Comparison of ENCODE assay signal across 20 mouse cellular contexts in the genomic region with DNA sequence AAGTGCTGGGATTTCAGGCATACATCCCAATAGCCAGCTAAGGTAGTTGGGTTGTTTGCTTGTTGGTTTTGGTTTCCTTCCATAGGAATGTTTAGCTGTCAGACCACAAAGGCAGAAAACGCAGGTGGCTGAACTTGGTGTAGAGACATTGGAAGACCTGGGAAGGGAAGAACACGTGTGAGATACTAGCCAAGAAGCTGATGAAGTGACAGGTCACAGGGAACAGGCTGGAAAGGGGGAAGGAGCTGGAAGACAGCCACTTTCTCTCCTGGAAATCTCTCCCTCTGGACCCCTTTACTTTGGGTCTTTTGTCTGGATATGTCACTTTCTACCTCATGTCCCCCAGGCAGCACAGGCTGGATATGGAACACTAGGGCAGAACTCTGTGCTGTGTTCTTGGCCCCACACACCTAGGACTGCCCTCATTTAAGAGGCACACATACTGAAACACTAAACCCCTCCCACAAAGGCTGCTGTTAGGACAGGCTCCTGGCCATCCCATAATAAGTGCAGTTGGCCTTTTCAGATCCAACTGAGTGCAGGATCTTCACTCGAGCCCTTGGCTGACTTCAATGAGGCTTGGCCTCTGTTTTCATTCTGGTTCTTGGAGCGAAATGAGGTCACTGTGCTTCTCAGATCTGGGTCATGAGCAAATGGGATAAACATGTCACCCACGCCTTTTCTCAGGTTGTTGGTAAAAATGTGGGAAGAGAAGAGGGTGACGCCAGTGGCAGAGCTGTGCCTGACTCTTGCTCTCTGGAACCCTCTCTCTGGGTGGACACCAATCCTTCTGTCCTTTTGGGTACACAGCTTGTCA. TPM values are rescaled to one million over a fixed set of nuclear protein-coding genes. Genes with fewer than 3 reads are reported as not detected.
DNase-seq lines count a peak whose midpoint lies in the region; ATAC-seq and TF ChIP-seq lines count a peak whose summit lies in the region.
"Had no signal": no experiment of that assay in that cellular context is flagged by ENCODE, and none has a peak within 500 bp of the region (broad histone marks: within the 10 kb centered on the region; RNA-seq: fewer than 3 reads in every experiment).

No protein-coding gene starts in this region.

- no peak overlapping the region for H3K4me2 ChIP-seq in lung, postnatal 0 days (replicated peaks; ENCODE audit: low read depth, low read length)
- H3K4me2 ChIP-seq in midbrain, embryonic 14.5 days (ENCODE audit: low read length) = no peak overlapping the region
- H3K4me2 ChIP-seq: hindbrain, embryonic 13.5 days; liver, embryonic 12.5 days had no signal

- no peaks in the 10 kb centered on the region for H3K4me1 ChIP-seq in lung, adult 2 months (ENCODE audit: control insufficient read depth, insufficient read depth, low read length)
- H3K4me1 ChIP-seq in lung, postnatal 0 days (ENCODE audit: insufficient read depth, low read depth, low read length) = no peaks in the 10 kb centered on the region
- H3K4me1 ChIP-seq in midbrain, embryonic 14.5 days (ENCODE audit: control insufficient read depth, insufficient read depth, low read length) = no peaks in the 10 kb centered on the region
- H3K4me1 ChIP-seq: forebrain, embryonic 10.5 days; hindbrain, embryonic 13.5 days; liver, embryonic 12.5 days had no signal

- no peak for TF ChIP-seq CTCF in lung, adult 2 months (IDR thresholded peaks at IDR 0.05; ENCODE audit: insufficient read depth, low read length)
- TF ChIP-seq CTCF in lung, postnatal 0 days (IDR thresholded peaks at IDR 0.05) = no peak
- no peak for TF ChIP-seq CTCF in layer of hippocampus, adult 2 months (conservative IDR thresholded peaks at IDR 0.05)

- TF ChIP-seq POLR2A in lung, adult 2 months (IDR thresholded peaks at IDR 0.05; ENCODE audit: borderline replicate concordance, extremely low read depth, low read depth, low read length) = no peak

- H3K9ac ChIP-seq in lung, postnatal 0 days (replicated peaks; ENCODE audit: low read depth) = no peak overlapping the region
- H3K9ac ChIP-seq in midbrain, embryonic 14.5 days (replicated peaks; ENCODE audit: low read length) = no peak overlapping the region
- H3K9ac ChIP-seq: forebrain, postnatal 0 days; hindbrain, embryonic 13.5 days; liver, embryonic 12.5 days had no signal

- no peak for TF ChIP-seq EP300 in lung, postnatal 0 days (IDR thresholded peaks at IDR 0.05)

- WGBS in lung, adult 2 months = 53% methylated on average over 6 of the region's 6 CpGs
- 58% methylated on average over 6 of the region's 6 CpGs for WGBS in lung, postnatal 0 days
- 88% methylated on average over 6 of the region's 6 CpGs for WGBS in midbrain, embryonic 14.5 days

- H3K9me3 ChIP-seq in lung, postnatal 0 days (ENCODE audit: low read length) = no peaks in the 10 kb centered on the region
- no peaks in the 10 kb centered on the region for H3K9me3 ChIP-seq in midbrain, embryonic 14.5 days (ENCODE audit: control insufficient read depth, low read length)
- H3K9me3 ChIP-seq: forebrain, embryonic 10.5 days; hindbrain, embryonic 13.5 days; liver, embryonic 12.5 days had no signal

- no peaks in the 10 kb centered on the region for H3K27me3 ChIP-seq in lung, postnatal 0 days (replicated peaks; ENCODE audit: insufficient read depth, low read length)
- H3K27me3 ChIP-seq in midbrain, embryonic 14.5 days (ENCODE audit: control insufficient read depth, insufficient read depth, low read length) = no peaks in the 10 kb centered on the region
- H3K27me3 ChIP-seq: hindbrain, embryonic 13.5 days; liver, embryonic 12.5 days had no signal

- H3K27ac ChIP-seq in lung, postnatal 0 days (ENCODE audit: low read length) = no peak overlapping the region
- no peak overlapping the region for H3K27ac ChIP-seq in layer of hippocampus, adult 2 months
- no peak overlapping the region for H3K27ac ChIP-seq in midbrain, embryonic 14.5 days (replicated peaks; ENCODE audit: low read depth, low read length)
- H3K27ac ChIP-seq: forebrain, embryonic 10.5 days; hindbrain, embryonic 13.5 days; left cerebral cortex, adult 2 months; liver, embryonic 12.5 days had no signal

- no peaks in the 10 kb centered on the region for H3K36me3 ChIP-seq in lung, postnatal 0 days (ENCODE audit: insufficient read depth, low read length)
- H3K36me3 ChIP-seq in midbrain, embryonic 14.5 days (ENCODE audit: control insufficient read depth, insufficient read depth, low read length) = no peaks in the 10 kb centered on the region
- H3K36me3 ChIP-seq: forebrain, embryonic 10.5 days; hindbrain, embryonic 13.5 days; liver, embryonic 12.5 days had no signal

- DNase-seq in heart, adult 18-20 months = peak; percentile 61 to 75
- no peak for DNase-seq in heart, postnatal 4 days
- peak; percentile 5 for DNase-seq in lung, adult 2 months
- DNase-seq in lung, postnatal 4 days = no peak
- DNase-seq in lung, postnatal 0 days (ENCODE audit: low spot score) = no peak
- no peak for DNase-seq in layer of hippocampus, adult 2 months (ENCODE audit: low spot score in 2 of 2)
- no peak for DNase-seq in midbrain, embryonic 14.5 days
- DNase-seq: adrenal gland, postnatal 36 days; forebrain, postnatal 0 days; kidney, adult 9 months; kidney, postnatal 36 days; layer of hippocampus, adult 9-11 months; left cerebral cortex, postnatal 4 days; right cerebral cortex, postnatal 4 days had no signal

- H3K4me3 ChIP-seq in lung, adult 2 months (replicated peaks; ENCODE audit: extremely low read depth, low read depth, low read length) = no peak overlapping the region
- H3K4me3 ChIP-seq in lung, postnatal 0 days (ENCODE audit: low read depth, low read length) = no peak overlapping the region
- H3K4me3 ChIP-seq in layer of hippocampus, adult 2 months = no peak overlapping the region
- H3K4me3 ChIP-seq in midbrain, embryonic 14.5 days (replicated peaks; ENCODE audit: low read depth, low read length) = no peak overlapping the region
- H3K4me3 ChIP-seq: forebrain, embryonic 10.5 days; hindbrain, embryonic 13.5 days; left cerebral cortex, adult 2 months; liver, embryonic 12.5 days had no signal

- ATAC-seq in lung, postnatal 0 days = peak; percentile 35
- ATAC-seq in midbrain, embryonic 14.5 days (ENCODE audit: low FRiP score, low TSS enrichment) = no peak
- ATAC-seq: forebrain, postnatal 0 days; inflammation-experienced regulatory T-cells, adult 6 months; liver, embryonic 12.5 days; Patski had no signal

RNA-seq across cellular contexts. Expression of gene Pdzd2, which starts 17.8 kb away (rescaled TPM):
- 10 to 100 TPM; 68.0 to 82.0 TPM for total RNA-seq in heart, adult 18-20 months (2021)
- 100 to 1,000 TPM; 178 to 205 TPM for total RNA-seq in heart, postnatal 4 days (2021)
- polyA plus RNA-seq in lung, adult 2 months (2012; rRNA removed) = 101 and 125 TPM in 2 replicates
- polyA plus RNA-seq in lung, postnatal 0 days (2015; fragmentation: Nextera tagmentation; extraction: Ambion mirVana) = 114 and 116 TPM in 2 replicates
- total RNA-seq in layer of hippocampus, adult 2 months (2021) = 10 to 100 TPM; 63.9 to 67.7 TPM
- polyA plus RNA-seq in midbrain, embryonic 14.5 days (2014; fragmentation: Nextera tagmentation; extraction: Ambion mirVana) = 9.8 and 11.2 TPM in 2 replicates

Comparison
In these comparisons a context has a peak if more than half of its experiments do, and no peak if none do; other contexts are left out.
1. DNase-seq: peak in heart, adult 18-20 months (2 of 2) and lung, adult 2 months (single experiment); none in heart, postnatal 4 days (single experiment), lung, postnatal 4 days (0 of 2), lung, postnatal 0 days (single experiment), layer of hippocampus, adult 2 months (0 of 2) and midbrain, embryonic 14.5 days (single experiment).